Mouse (Mus musculus) testis, adult 2 months (tissue): ENCODE results near the gene Trio.

ENCODE experiments used
- CTCF ChIP-seq: fragments of 200-500 bp; IDR thresholded peaks from 2 replicates; pipeline ENCODE4 v1.5.1; 2012; ENCODE audit warnings: low read depth, mild to moderate bottlenecking, inconsistent platforms, low read length, moderate library complexity; ENCODE audit not compliant: control insufficient read depth, insufficient read depth, insufficient replicate concordance
- POLR2A ChIP-seq: fragments of 200-500 bp; IDR thresholded peaks from 2 replicates; pipeline ENCODE4 v1.6.1; 2012; ENCODE audit warnings: low read depth, mild to moderate bottlenecking, inconsistent platforms, low read length, moderate library complexity; ENCODE audit not compliant: control insufficient read depth

DNA sequence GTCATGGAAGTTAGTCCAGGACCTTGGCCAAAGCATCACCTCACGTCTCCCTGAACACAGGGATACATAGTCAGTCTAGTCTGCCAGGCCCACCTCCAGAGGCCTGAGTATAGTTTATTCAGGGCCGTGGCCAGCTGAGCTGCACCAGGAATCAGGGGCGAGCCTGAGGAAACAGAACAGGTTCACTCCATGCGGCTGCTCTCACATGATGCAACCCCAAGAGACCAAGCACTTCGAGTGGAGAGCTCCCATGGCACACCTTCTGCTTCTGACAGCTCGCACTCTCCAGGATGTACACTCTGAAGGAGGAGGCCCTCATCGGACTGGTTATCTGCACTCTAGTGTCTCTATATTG lies 228.8 kb downstream of the Trio start:
- TF ChIP-seq POLR2A: no peak
- TF ChIP-seq CTCF: no peak
